Mouse (Mus musculus) embryonic fibroblast, embryonic 13.5 days (primary cell): ENCODE data around the gene Hdhd5. TPM values are rescaled to one million over a fixed set of nuclear protein-coding genes. Genes with fewer than 3 reads are reported as not detected.

Source experiments
- H3K27ac ChIP-seq: 2 replicates; pipeline ENCODE4 v1.5.1; 2012; ENCODE audit warnings: low read length, control low read depth, inconsistent platforms; ENCODE audit not compliant: insufficient read depth
- H3K4me1 ChIP-seq: 2 replicates; pipeline ENCODE4 v1.6.1; 2011; ENCODE audit warnings: low read length; ENCODE audit not compliant: control insufficient read depth, insufficient read depth
- H3K4me3 ChIP-seq: 2 replicates; pipeline ENCODE4 v1.5.1; 2011; ENCODE audit warnings: mild to moderate bottlenecking, control low read depth, low read length; ENCODE audit not compliant: insufficient read depth
- CTCF ChIP-seq: IDR thresholded peaks from 2 replicates; pipeline ENCODE4 v1.5.1; 2011; ENCODE audit warnings: mild to moderate bottlenecking, control low read depth, low read length, moderate library complexity, borderline replicate concordance; ENCODE audit not compliant: insufficient read depth
- POLR2A ChIP-seq: IDR thresholded peaks from 2 replicates; pipeline ENCODE4 v1.6.1; 2011; ENCODE audit warnings: low read depth, mild to moderate bottlenecking, control low read depth, low read length, moderate library complexity
- polyA plus RNA-seq: library from polyadenylated mRNA; stranded (reverse); fragments of >200 nt; gene quantifications from 2 replicates; pipeline ENCODE4 v1.2.4, GENCODE M21; 2011; ENCODE audit warnings: low read depth; ENCODE audit not compliant: missing spikeins, insufficient read length

The Hdhd5 gene
- polyA plus RNA-seq, 1 experiment = 10.9 TPM

DNA sequence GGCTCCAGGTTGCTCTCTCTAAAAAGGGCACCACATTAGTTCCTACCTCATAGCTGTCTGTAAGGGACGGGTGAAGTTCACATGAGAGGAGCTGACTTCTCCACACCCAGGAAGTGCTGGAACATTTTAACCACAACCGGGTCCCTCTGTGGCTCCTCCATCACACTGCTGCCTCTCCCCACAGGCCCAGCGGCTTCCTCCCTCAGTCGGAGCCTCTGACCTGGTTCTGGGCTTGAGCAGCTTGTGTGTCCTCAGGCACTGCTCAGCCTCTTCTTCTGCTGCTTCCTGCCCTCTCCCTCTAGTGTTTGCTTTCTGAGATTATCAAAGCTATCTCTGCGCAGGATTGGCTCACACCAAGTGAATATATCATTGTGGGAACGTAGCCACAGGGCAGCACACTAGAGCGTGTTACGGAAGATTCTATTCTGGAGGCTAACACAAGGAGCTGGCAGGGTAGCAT is 45.0 kb downstream of the Hdhd5 start:
- no peak overlapping the region for H3K27ac ChIP-seq
- TF ChIP-seq CTCF (no peak), POLR2A (no peak)
- peaks cover 22% of the 10 kb centered on the region for H3K4me1 ChIP-seq
- H3K4me3 ChIP-seq = no peak overlapping the region

DNA sequence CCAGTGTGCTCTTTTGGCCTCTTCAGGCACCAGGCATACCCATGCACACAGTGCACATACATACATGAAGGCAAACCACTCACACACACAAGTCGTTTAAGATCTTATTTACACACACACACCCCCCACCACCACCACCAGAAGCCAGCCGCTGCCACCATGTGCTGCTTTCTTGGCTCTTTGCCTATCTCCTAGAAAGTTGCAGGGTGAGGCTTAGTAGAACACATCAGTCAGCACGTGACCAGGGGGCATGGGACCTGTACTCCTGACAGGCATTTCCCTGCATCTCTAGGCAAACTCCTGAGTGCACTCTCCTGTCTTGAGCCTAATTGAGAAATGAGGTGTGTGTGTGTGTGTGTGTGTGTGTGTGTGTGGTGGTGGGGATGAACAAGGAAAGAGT is 46.1 kb downstream of the Hdhd5 start:
- H3K27ac ChIP-seq = no peak overlapping the region
- peaks cover 22% of the 10 kb centered on the region for H3K4me1 ChIP-seq
- H3K4me3 ChIP-seq = no peak overlapping the region
- no peak for TF ChIP-seq CTCF
- no peak for TF ChIP-seq POLR2A

- peaks cover 14% of the 10 kb centered on the region; the same call in 1 of the 2 replicates for H3K4me1 ChIP-seq
- TF ChIP-seq CTCF (0 out of 2 replicates have a peak, but pooled peaks have one; percentile 22), POLR2A (no peak)
- no peak overlapping the region for H3K4me3 ChIP-seq
- peak overlapping the region; percentile 70 for H3K27ac ChIP-seq
Measured at GRCm38 (mm10) chr6:120483211-120483626, 47.9 kb downstream of the Hdhd5 start.

DNA sequence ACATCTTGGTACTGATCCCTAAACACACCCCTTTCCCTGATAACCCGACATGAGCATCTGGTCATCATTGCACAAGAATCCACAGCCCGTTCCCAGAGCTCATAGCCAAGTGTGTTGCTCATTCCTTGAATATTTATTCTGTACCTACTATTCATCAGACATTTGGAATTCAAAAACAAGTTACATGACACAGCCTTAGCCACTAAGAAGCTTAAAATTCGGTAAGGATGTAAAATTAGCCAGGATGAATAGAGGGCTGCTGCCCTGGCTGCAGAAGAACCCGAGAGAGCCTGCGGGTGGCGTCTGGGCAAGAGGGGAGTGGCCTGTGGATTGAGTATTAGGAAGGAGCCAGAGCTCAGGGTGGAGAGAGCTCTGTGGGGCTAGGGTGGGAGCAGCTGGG is 48.4 kb downstream of the Hdhd5 start:
- TF ChIP-seq CTCF (no peak), POLR2A (no peak)
- H3K4me1 ChIP-seq = peaks cover 13% of the 10 kb centered on the region; the same call in 1 of the 2 replicates

DNA sequence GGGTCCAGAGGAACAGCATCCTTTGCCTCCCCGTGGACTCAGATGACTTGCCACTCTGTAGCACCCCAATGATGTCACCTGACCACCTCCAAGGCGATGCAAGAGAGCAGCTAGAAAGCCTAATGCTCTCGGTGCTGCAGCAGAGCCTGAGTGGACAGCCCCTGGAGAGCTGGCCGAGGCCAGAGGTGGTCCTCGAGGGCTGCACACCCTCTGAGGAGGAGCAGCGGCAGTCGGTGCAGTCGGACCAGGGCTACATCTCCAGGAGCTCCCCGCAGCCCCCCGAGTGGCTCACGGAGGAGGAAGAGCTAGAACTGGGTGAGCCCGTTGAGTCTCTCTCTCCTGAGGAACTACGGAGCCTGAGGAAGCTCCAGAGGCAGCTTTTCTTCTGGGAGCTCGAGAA is 49.1 kb downstream of the Hdhd5 start:
- Histone ChIP-seq H3K4me3 (no peak overlapping the region), H3K4me1 (peaks cover 13% of the 10 kb centered on the region; the same call in 1 of the 2 replicates), H3K27ac (0 out of 2 replicates have a peak overlapping the region, but pooled peaks have one; percentile 15)
- TF ChIP-seq CTCF (no peak), POLR2A (no peak)

More for the DNA sequence above, 48.4 kb downstream of the Hdhd5 start:
- Histone ChIP-seq H3K4me3 (no peak overlapping the region), H3K27ac (peak overlapping the region; percentile 70)

DNA sequence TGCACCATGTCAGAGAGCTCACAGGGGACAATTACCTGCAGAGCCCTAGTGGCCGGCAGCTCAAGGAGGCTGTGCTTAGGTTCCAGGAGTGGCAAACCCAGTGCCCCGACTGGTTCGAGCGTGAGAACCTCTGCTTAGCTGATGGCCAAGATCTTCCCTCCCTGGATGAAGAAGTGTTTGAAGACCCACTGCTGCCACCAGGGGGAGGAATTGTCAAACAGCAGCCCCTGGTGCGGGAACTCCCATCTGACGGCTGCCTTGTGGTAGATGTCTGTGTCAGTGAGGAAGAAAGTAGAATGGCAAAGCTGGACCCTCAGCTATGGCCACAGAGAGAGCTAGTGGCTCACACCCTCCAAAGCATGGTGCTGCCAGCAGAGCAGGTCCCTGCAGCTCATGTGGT is 49.6 kb downstream of the Hdhd5 start:
- no peak overlapping the region for H3K4me3 ChIP-seq
- peaks cover 13% of the 10 kb centered on the region; the same call in 1 of the 2 replicates for H3K4me1 ChIP-seq
- no peak for TF ChIP-seq CTCF
- no peak for TF ChIP-seq POLR2A

DNA sequence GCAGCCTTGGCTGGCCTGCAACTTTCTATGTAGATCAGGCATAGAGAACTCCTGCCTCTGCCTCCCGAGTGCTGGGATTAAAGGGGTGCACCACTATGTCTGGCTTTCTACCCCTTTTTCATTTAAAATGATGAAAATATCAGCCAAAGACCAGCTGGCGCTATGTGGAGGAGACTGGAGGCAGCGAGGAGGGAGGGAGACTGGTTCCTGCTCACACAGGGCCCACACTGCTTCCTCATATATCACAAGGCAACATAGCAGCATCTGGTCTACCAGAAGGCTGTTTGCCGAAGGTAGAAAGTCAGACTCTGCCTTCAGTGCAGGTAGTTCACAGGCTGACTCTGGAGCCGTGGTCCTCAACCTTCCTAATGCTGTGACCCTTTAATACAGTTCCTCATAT is 50.8 kb downstream of the Hdhd5 start:
- TF ChIP-seq POLR2A (no peak), CTCF (no peak)
- Histone ChIP-seq H3K4me3 (no peak overlapping the region), H3K4me1 (peaks cover 13% of the 10 kb centered on the region; the same call in 1 of the 2 replicates), H3K27ac (no peak overlapping the region)

More for the DNA sequence above, 49.6 kb downstream of the Hdhd5 start:
- H3K27ac ChIP-seq = no peak overlapping the region

GRCm38 (mm10) chr6:120479302-120479701 is 51.8 kb downstream of the Hdhd5 start:
- H3K27ac ChIP-seq = no peak overlapping the region
- TF ChIP-seq POLR2A = no peak
- TF ChIP-seq CTCF = no peak
- no peak overlapping the region for H3K4me3 ChIP-seq
- H3K4me1 ChIP-seq = peaks cover 15% of the 10 kb centered on the region; the same call in 1 of the 2 replicates

GRCm38 (mm10) chr6:120475288-120475687 is 55.8 kb downstream of the Hdhd5 start:
- Histone ChIP-seq H3K4me3 (no peak overlapping the region), H3K27ac (no peak overlapping the region), H3K4me1 (peaks cover 8% of the 10 kb centered on the region)
- TF ChIP-seq POLR2A = no peak
- no peak for TF ChIP-seq CTCF

- Histone ChIP-seq H3K4me1 (peaks cover 14% of the 10 kb centered on the region), H3K4me3 (no peak overlapping the region), H3K27ac (no peak overlapping the region)
- TF ChIP-seq CTCF (no peak), POLR2A (no peak)
Measured at GRCm38 (mm10) chr6:120473427-120473826, 57.7 kb downstream of the Hdhd5 start.
